Mouse (Mus musculus) Patski (cell line): ENCODE measurements at regions not wholly inside any gene's neighbourhood (a gene's known extent, or its start where the extent isn't known, plus 50 kb on each side); places are given as distances from the start of the nearest gene placed in this dataset.

Experiments used
- ATAC-seq: fragments of 100-300 bp; one replicate; pipeline ENCODE4 v1.8.0; 2021
- CTCF ChIA-PET: fragments of 350-600 bp; sonication (Branson Sonifier 250); formaldehyde crosslinking; loops from one replicate; lab custom pipeline; 2022; ENCODE audit warnings: inconsistent platforms; lab: Charles Lee
- POLR2A ChIA-PET: fragments of 350-600 bp; sonication (Branson Sonifier 250); formaldehyde crosslinking; loops from one replicate; lab custom pipeline; 2022; ENCODE audit warnings: antibody characterized with exemption, inconsistent platforms; lab: Charles Lee
- DNase-seq: peaks from one replicate; pipeline ENCODE4 v3.0.0-alpha.2; 2011; ENCODE audit warnings: low read depth, low spot score
- H3K27me3 ChIP-seq: fragments of 371-371 bp; one replicate; pipeline ENCODE4 v1.5.1; 2021
- CTCF ChIP-seq: fragments of 100-300 bp; IDR thresholded peaks from one replicate; pipeline ENCODE4 v1.5.1; 2021
- in situ Hi-C: fragments of 300-500 bp; cut with MboI; formaldehyde crosslinking; loops from 3 replicates; pipeline ENCODE4 v1.11.1; 2018; ENCODE audit warnings: low pct_unique_long_range_greater_than_20kb, mixed read lengths

- ATAC-seq = peak; percentile 80
- no peak for DNase-seq
- ChIA-PET CTCF (interaction anchor here (0.6 to 5.4 kb wide), 8 partner anchors 27 to 591 kb away, joined by 3 to 45 read pairs (median 4); no protein-coding TSS in a partner anchor), POLR2A (interaction anchor here (0.6 kb wide), 1 partner anchor 620 kb away, joined by 4 read pairs; no protein-coding TSS in a partner anchor)
- peaks cover 12% of the 10 kb centered on the region for H3K27me3 ChIP-seq
- in situ Hi-C loops = loop anchor here (5.0 kb wide), 1 partner anchor 591 kb away; no protein-coding TSS in a partner anchor
- TF ChIP-seq CTCF = peak; percentile 80
These were observed 67.1 kb upstream of the Nmur2 start for GRCm38 (mm10) chr11:56107929-56108328.

GRCm38 (mm10) chr11:56105632-56106031 lies 64.8 kb upstream of the Nmur2 start:
- no peak for ATAC-seq
- no peak for DNase-seq
- ChIA-PET POLR2A (no interaction called here), CTCF (interaction anchor here (0.7 to 5.4 kb wide), 10 partner anchors 11 to 645 kb away, joined by 3 to 45 read pairs (median 5); no protein-coding TSS in a partner anchor)
- peak; percentile 73 for TF ChIP-seq CTCF
- H3K27me3 ChIP-seq = peaks cover 7% of the 10 kb centered on the region
- in situ Hi-C loops = loop anchor here (5.0 kb wide), 1 partner anchor 588 kb away; no protein-coding TSS in a partner anchor

GRCm38 (mm10) chr11:56092891-56093290 lies 52.1 kb upstream of the Nmur2 start:
- ATAC-seq (no peak), DNase-seq (no peak)
- TF ChIP-seq CTCF = no peak
- CTCF ChIA-PET = no interaction called here
- POLR2A ChIA-PET = no interaction called here
- in situ Hi-C loops = no loop called here
- no peaks in the 10 kb centered on the region for H3K27me3 ChIP-seq
